Mouse (Mus musculus): ENCODE measurements around the gene Tshz2.

- no peak for TF ChIP-seq POLR2A (IDR thresholded peaks at IDR 0.05; ENCODE audit: borderline replicate concordance, insufficient read depth, low read length)
- TF ChIP-seq CTCF (IDR thresholded peaks at IDR 0.05; ENCODE audit: borderline replicate concordance, insufficient read depth, low read depth, low read length): no peak
Observed at GRCm38 (mm10) chr2:170036791-170037241, 404.0 kb downstream of the Tshz2 start.
